Mouse (Mus musculus): ENCODE measurements at regions not wholly inside any gene's neighbourhood (a gene's known extent, or its start where the extent isn't known, plus 50 kb on each side); places are given as distances from the start of the nearest gene placed in this dataset.
"Not testable (repeated sequence)": the region's sequence is repeated elsewhere in the genome, so short reads cannot be mapped to it uniquely, and the experiment has no call there.

DNA sequence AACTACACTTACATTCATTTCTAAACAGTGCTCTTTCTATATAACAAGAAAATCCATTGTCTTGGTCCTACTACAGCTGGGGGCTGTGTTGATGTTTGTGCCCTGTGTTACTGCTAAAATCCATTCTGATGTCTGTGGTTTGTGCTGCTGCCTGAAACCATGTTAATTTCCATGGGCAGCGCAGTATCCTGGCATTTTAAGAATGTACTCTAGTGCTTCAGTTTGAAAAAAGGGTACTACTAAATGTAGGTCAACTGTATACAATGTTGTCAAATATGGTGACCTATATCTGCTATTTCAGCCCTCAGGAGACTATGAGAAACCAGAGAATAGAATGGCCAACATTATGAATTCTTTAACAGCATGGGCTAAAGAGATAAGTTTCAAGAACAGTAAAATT is 1052.2 kb downstream of the Hace1 start:
- intact Hi-C loops (cut with DNase I), result no loop called here
- no peak for DNase-seq (ENCODE audit: low spot score)

DNA sequence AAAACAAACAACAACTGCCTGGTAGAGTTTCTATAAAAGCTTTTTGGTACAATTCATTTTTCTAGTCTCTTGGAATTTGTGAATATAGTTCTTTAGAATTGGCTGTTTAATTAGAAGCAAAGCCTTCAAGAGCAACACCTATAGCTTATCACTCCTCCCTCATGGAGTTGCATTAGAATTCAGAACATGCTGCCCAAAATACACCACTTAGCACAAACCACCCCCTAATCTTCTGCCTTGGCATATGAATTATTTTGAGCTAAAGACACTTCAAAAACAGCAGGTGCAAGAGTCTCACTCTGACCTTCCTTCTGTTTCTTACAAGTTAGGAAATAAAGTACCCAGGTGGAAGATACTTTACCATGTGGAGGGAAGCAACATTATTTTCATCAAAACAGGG is 1085.4 kb downstream of the Hace1 start:
- intact Hi-C loops (cut with DNase I), result no loop called here

DNA sequence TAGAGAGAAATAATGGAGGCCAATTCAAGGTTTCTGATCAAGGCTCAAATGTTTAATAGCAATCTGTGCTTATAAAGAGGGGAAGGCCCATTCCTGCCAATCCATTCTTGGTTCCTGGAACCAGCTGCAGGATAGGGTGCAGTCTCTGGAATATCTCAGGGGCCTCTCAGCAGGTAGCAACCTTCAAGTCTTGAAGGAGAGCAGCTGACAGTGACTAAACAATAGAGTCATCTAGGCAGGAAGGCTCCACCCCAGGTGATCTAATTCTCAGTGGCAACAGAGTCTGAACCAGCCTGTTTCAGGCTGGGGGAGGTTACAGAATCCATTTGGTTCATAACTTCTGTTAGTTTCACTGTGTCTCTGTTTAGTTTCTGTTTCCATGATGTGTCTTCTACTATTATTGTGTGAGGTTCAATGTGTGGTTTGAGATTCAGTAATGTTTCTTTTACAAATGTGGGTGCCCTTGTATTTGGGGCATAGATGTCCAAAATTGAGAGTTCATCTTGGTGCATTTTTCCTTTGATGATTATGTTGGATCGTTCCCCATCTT is 1112.3 kb downstream of the Hace1 start:
- intact Hi-C loops (cut with DNase I); DNase-seq (ENCODE audit: low spot score): not testable (repeated sequence)

More for the DNA sequence above, 1085.4 kb downstream of the Hace1 start:
- DNase-seq (ENCODE audit: low spot score), result no peak

DNA sequence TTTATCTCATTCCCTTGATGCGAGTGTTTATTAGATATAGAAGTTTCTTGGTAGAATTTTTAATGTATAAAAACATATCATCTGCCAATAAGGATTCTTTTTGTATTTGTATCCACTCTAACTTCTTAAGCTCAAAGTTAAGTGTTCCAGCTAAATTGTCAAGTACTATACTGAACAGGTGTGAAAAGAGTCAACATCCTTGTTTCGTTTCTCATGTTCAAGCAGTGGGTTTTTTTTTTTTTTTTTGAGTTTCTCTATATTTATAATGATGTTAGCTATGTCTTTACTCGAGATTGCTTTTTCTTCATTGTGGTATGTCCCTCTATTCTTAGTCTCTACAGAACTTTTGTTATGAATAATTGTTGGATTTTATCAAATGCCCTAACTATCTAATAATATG is 1115.0 kb downstream of the Hace1 start:
- intact Hi-C loops (cut with DNase I), result no loop called here
- DNase-seq (ENCODE audit: low spot score), result no peak

DNA sequence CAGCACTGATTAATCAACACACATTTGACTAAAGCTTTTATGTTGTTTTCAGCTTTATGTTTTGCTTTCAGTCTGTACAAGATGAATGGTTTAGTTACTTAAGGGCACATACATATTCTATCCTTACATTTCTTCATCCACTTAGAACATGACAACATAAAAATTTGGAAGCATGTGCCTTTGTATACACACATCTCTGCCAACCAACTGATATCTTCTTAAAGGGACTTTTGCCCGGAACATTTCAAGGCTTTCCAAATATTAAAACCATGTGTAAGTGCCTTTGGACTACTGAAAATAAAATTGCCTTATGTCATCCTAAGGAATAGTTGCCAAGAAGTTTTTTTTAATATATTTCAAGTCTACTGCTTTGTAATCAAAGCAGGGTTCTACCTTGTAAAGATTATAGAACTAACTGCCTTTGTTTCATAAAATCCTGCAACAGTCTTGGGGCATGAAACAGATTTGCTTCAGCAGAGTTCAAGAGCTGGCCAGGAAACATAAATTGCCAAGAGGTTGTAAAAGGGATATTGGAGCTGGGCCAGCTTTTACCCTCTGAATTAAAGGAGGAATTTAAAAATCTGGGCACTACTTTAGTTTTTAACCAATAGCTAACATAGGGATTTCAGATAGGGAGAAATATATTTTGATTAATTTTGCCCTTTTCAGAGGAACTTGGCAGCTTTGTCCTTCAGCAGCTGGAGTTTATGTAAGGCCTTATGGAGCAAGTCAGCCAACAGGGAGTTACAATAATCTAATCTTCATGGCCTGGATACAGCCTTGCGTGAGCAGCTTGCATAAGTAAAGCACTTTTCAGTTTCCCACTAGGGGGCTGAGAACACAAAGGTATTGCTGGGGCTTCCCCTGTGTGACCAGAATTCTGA is 1120.0 kb downstream of the Hace1 start:
- peak; percentile 1 for DNase-seq (ENCODE audit: low spot score)
- intact Hi-C loops (cut with DNase I), result no loop called here

DNA sequence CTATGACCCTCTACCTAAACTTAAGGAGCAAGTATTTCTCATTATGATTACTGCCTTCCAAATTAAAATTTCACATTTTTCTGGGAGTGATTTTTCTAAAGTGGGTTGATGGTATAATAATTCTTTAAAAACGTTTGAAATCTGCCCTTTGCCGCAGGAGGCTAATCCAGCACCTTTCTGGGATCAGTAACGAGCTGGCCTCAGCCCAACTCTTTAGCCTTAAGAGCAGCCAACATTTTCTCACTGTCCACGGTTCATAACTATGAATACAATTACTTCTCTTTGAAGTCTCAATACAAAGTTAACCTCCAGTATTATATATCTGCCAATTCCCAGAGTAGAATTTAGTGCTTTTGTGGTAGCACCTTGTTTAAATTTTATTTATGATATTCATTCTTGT is 1123.6 kb downstream of the Hace1 start:
- no peak for DNase-seq (ENCODE audit: low spot score)
- intact Hi-C loops (cut with DNase I), result no loop called here

DNA sequence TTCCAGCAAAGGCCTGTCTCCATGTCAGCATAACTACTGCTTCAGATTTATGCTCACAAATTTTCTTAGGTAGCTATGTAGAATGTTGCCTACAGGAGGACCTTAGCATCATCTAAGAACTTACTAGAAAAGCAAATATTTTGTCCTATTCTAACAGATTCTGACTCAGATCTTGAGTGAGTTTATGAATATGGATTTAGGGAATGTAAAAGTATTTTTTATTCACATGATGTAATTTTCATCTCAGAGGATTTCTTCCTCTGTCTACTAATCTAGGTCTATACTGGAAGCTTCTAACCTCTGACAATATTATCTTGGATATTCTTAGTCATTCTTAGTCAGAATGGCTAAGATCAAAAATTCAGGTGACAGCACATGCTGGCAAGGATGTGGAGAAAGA is 1130.4 kb downstream of the Hace1 start:
- intact Hi-C loops (cut with DNase I); DNase-seq (ENCODE audit: low spot score): not testable (repeated sequence)

DNA sequence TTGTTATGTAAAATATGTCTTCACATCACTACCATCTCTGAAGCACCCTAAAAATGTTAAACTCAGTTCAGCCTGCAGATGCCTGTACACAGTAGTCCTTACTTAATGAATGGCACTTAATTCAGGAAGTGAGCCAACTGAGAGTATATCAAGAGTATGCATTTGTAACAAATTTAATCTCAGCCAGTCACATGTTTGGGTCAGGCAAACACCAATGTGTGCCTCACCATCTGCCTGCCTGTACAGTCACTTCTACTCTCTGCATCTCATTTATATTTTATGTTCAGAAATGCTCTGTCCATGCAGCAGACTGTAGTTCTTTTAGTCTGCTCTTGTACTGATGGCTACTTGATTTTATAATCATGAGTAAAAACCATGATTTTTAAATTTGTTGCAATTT is 1135.1 kb downstream of the Hace1 start:
- intact Hi-C loops (cut with DNase I), result no loop called here
- DNase-seq (ENCODE audit: low spot score), result no peak

DNA sequence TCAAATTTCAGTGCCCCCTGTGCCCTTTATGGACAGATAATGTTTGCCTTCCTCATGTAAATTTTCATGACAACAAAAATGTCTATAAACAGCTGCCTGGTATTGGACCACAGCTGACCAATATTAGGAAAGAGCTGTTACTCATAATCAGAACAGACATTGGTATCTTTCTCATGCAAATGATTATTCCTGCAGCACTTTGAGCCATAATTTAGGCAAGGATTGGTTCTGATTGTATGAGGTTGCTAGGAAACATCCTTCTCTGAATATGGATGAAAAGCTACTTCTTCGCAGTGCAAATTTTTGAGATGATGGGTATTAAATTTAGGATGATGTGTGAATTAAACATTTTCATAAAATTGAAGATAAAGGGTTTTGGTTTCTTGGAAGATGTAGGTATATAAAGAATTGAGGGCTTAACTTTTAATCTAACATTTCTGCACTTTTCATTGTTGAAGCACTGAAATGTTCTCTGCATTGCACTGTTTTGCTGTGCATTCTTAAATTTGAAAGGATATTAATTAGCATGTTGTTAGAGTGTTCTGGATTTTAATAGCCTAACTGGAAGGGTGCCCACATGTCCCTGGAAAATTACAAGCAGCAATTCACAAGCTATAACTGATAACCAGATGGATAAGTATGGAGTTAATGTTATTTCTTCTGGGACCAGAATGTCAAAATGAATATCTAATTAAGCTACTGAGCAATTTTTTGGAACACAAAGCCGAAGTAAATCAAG is 1140.9 kb downstream of the Hace1 start:
- no peak for DNase-seq (ENCODE audit: low spot score)
- intact Hi-C loops (cut with DNase I), result no loop called here

DNA sequence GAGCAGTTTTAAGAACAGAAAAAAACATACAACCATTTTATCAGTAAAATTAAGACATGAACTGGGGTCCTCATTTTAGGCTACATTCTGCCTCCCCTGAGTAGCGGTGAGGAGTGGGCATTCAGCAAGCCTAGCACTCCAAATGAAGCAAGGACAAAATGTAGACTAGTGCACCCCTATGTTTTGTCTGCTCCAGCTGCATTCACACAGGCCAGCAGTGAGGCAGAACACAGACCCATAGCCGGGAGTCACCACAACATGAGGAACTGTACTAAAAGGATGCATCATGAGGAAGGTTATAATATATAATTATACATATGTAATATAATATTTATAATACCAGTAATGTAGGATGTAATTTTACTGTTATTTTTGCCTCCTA is 1141.5 kb downstream of the Hace1 start:
- intact Hi-C loops (cut with DNase I), result no loop called here
- DNase-seq (ENCODE audit: low spot score), result no peak

DNA sequence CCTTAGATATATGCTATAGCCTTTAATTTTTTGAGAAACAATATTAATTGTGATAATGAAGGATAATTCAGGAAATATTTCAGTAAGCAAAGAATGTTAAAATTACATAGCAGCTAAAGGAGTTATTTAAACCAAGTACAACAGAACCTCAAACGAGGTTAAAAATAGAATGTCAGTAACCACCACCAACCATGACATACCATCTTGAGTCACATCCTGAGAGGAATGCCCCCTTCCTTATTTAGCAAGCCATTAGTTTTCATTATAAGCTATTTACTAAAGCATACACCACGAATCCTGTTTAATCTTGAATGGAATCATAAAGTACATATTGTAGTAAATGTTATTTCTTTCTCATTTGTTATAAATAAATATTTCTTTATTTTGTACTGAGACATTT is 1146.0 kb downstream of the Hace1 start:
- intact Hi-C loops (cut with DNase I), result no loop called here
- DNase-seq (ENCODE audit: low spot score), result no peak

DNA sequence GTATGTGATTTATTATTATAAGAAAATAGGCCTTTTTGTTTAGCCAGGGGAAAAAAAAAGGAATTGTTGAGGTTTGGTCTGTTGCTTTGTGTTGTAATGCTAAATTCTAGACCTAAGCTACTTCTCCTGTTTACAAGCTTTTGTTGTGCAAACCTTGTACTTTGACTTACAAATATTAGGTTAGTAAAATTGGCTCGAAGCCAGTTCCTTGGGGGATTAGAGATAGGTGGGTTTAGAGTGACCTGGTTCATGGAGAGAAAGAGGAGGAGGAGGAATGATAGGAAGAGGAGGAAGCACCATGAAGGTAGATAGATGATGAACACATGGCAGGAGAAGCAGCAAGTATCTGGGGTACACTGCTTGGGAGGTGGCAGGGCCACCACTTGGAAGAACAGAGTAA is 1153.0 kb downstream of the Hace1 start:
- intact Hi-C loops (cut with DNase I), result no loop called here
- DNase-seq (ENCODE audit: low spot score), result no peak

DNA sequence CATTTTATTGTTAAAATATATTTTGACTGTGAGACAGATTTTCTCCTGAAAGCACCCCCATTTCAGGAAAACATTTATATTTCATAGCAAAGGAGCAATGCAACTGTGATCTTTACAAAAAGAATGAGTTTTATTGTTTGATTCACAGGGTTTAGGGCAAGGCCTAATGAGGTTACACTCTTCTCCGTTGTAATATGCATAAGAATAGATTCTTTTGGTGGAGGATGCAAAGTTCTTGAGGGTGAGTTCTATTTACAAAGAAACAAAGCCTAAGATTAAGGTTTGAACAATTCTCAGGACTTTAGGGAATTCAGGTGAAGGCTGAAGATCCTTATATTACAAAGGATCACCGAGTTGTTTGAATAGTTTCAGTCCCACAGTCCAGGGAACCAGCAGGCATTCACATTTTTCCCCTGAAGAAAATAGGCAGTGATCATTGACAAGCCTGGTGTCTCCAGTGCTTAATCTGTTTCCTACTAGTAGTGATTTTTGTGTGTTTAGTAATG is 1156.2 kb downstream of the Hace1 start:
- intact Hi-C loops (cut with DNase I), result no loop called here
- DNase-seq (ENCODE audit: low spot score), result no peak

DNA sequence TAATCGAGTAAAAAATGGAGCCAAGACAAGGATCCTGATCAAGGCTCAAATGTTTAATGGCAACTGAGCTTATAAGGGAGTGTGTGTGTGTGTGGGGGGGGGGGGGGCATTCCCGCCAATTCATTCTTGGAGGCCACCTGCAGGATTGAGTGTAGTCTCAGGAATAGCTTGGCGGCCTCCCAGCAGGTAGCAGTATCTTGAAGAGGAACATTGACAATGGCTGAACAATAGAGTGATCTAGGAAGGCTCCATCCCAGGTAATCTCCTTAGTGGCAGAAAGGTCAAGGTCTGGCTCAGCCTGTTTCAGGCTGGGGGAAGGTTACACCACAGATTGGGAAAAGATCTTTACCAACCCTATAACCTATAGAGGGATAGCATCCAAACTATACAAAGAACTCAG is 1163.5 kb downstream of the Hace1 start:
- no peak for DNase-seq (ENCODE audit: low spot score)
- intact Hi-C loops (cut with DNase I), result no loop called here

DNA sequence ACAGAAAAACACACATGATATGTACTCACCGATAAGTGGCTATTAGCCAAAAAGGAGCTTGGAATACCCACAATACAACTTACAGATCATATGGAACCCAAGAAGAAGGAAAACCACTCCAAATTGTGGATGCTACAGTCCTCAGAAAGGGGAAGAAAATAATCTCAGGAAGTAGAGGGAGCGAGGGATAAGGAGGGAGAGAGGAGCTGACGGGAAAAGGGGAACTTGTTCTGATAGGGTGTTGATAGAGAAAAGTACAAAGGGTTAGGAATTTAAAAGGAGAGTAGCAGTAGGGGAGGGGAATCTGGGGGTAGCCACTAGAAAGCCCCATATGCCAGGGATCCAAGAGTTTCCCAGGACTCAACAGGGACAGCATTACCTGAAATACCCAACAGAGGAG is 1164.5 kb downstream of the Hace1 start:
- intact Hi-C loops (cut with DNase I), result no loop called here
- no peak for DNase-seq (ENCODE audit: low spot score)

DNA sequence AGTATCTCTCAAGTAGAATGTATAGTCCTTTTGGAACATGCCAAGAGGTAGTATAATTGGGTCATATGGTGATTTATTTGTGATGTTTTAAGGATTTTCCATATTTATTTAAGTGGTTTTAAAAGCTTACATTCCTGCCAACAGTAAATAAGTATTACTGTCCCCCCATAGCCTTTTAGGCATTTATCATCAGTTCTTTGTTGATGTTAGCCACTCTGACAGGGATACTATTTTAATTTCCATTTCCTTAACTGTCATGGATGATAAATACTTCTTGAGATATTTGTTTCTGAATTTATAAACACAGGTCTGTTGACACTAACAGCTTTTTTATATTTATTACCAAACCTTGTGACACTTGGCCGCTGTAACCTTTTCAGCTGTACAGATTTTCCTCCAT is 1183.3 kb downstream of the Hace1 start:
- intact Hi-C loops (cut with DNase I), result no loop called here
- no peak for DNase-seq (ENCODE audit: low spot score)

DNA sequence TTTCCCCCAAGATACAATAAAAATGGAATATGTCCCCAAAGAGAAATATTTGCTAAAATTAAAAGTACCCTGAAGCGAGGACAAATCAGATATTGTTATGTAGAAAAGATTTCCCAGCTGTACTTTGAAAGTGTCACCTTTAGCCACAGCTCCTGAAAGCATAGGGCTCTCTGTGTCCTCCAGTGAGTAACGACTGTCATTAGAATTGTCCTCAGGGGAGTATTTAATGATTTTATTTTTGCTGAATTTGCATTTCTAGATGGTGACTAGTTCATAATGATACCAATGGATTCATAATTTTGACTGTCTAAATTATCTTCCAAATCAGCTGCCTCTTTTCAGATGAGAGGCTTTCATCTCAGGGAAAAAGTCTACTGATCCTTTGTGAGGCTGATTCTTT is 1201.1 kb downstream of the Hace1 start:
- DNase-seq (ENCODE audit: low spot score), result no peak
- intact Hi-C loops (cut with DNase I), result no loop called here

DNA sequence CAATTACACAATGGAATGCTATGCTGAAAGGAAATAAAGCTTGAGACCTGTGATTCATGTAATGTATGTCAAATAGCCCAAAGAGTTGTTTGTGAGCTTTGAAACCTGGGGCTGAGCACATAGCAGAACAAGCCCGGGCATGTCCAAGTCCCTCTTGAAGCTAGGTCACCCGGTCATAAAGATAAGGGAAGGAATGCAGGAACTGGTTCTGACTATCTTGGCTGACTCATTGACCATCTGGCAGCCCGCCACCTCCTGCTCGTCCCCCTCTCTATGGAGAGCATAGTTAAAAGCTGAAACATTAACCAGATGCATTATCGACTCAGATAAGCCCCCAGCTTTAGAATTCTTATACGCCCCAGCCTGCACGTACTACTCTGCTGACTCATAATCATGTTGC is 1208.1 kb downstream of the Hace1 start:
- intact Hi-C loops (cut with DNase I); DNase-seq (ENCODE audit: low spot score): not testable (repeated sequence)

DNA sequence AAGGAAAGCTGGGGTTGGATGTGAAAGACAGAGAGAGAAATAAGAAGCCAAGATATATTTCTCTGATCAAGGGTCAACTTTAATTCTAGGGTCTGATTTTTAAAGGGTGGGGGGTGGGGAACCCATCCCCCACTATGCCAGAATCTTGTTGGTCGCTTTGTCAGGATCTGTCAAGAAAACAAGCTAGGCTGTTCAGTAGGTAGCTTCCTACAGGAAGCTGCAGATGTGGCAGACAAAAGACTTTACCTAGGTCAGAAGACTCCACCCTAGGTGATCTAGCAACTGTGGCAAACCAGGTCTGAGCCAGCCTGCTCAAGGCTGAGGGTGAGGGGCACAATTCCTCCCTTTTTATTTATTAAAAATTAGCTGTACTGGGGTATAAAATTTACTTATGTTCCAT is 1236.6 kb downstream of the Hace1 start:
- DNase-seq (ENCODE audit: low spot score), result no peak
- intact Hi-C loops (cut with DNase I), result no loop called here

DNA sequence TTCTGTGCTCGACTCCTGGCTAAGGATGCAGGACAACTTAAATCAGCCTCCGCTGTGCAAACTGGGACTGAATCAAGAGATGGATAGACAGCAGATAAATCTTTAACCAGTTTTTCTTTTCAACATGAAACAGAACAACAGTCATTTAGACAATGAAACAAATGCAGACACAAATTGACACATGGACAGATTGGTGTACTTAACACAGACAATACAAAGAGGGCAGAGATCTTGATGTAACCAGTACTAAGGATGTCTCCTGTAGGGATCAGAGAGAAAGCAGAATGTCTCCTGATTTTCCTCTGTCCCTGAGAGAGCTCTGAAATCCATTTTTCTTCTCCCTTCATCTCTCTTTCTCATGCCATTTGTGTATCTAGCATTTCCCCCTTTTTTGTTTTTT is 1241.5 kb downstream of the Hace1 start:
- intact Hi-C loops (cut with DNase I), result no loop called here

DNA sequence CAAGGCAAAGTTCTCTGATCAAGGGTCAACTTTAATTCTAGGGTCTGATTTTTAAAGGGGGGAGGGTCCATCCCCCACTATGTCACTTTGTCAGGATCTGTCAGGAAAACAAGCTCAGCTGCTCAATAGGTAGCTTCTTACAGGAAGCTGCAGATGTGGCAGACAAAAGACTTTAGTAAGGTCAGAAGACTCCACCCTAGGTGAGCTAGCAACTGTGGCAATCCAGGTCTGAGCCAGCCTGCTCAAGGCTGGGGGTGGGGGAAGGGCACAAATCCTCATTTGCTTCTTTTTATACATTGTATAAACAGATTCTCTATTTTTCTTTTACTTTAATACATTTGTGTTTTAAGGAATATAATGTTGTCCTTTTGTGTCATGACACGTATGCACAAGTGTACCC is 1242.3 kb downstream of the Hace1 start:
- intact Hi-C loops (cut with DNase I), result no loop called here
- DNase-seq (ENCODE audit: low spot score), result no peak

More for the DNA sequence above, 1241.5 kb downstream of the Hace1 start:
- DNase-seq (ENCODE audit: low spot score), result no peak
